Mouse (Mus musculus) hindbrain, embryonic 15.5 days (tissue): Measurements from ENCODE around the gene Mcub. TPM values are rescaled to one million over a fixed set of nuclear protein-coding genes. Genes with fewer than 3 reads are reported as not detected.

ENCODE experiments used
- ATAC-seq: fragments of 200-750 bp; cut with Nextera tagmentation; 2 replicates; pipeline ENCODE4 v1.8.0; 2017; ENCODE audit warnings: low read depth, moderate number of reproducible peaks, moderate TSS enrichment; ENCODE audit not compliant: low FRiP score
- H3K27ac ChIP-seq: fragments of 300-500 bp; sonication (generic); replicated peaks from 2 replicates; pipeline ENCODE4 v1.5.1; 2015; ENCODE audit warnings: mild to moderate bottlenecking, inconsistent platforms
- H3K27me3 ChIP-seq: fragments of 300-500 bp; sonication (generic); 2 replicates; pipeline ENCODE4 v1.6.1; 2015; ENCODE audit warnings: control low read depth, inconsistent platforms
- H3K36me3 ChIP-seq: fragments of 300-500 bp; sonication (generic); 2 replicates; pipeline ENCODE4 v1.6.1; 2015; ENCODE audit warnings: control low read depth, inconsistent platforms
- H3K4me1 ChIP-seq: fragments of 300-500 bp; sonication (generic); replicated peaks from 2 replicates; pipeline ENCODE4 v1.6.1; 2015; ENCODE audit warnings: control low read depth, inconsistent platforms
- H3K4me2 ChIP-seq: fragments of 300-500 bp; sonication (generic); 2 replicates; pipeline ENCODE4 v1.6.1; 2015; ENCODE audit warnings: moderate library complexity, mild to moderate bottlenecking, inconsistent platforms
- H3K4me3 ChIP-seq: fragments of 300-500 bp; sonication (generic); 2 replicates; pipeline ENCODE4 v1.5.1; 2015; ENCODE audit warnings: mild to moderate bottlenecking, inconsistent platforms
- H3K9ac ChIP-seq: fragments of 300-500 bp; sonication (generic); 2 replicates; pipeline ENCODE4 v1.6.1; 2015; ENCODE audit warnings: inconsistent platforms
- H3K9me3 ChIP-seq: fragments of 300-500 bp; sonication (generic); 2 replicates; pipeline ENCODE4 v1.6.1; 2016; ENCODE audit warnings: control low read depth, inconsistent platforms
- WGBS: fragments of 180-500 bp; shearing (Covaris S2); methylation state at CpG from one replicate; pipeline ENCODE4 v1.1.7; 2015; 5-methylcytosine and 5-hydroxymethylcytosine counted together
- polyA plus RNA-seq: library from polyadenylated mRNA; unstranded; fragments of >200 nt; fragmentation: Nextera tagmentation; extraction: Ambion mirVana; gene quantifications from 2 replicates; pipeline ENCODE4 v1.2.1, GENCODE M21; 2015

The Mcub gene
- polyA plus RNA-seq, 1 experiment from 2014 or later: 6.3 TPM

DNA sequence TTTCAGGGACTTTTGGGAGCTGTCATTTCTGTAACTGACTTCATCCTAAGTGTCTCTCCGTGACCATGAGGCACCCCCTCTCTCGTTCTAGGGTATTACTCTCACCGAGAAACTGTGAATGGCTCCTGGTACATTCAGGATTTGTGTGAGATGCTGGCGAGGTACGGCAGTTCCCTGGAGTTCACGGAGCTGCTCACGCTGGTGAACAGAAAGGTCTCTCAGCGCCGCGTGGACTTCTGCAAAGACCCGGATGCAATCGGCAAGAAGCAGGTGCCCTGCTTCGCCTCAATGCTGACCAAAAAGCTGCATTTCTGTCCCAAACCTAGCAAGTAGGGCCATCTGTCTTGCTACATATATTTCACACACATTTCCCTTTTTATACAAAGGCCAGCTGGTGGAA, 56.8 kb downstream of the Mcub start:
- Histone ChIP-seq H3K9ac (no peak overlapping the region), H3K4me2 (no peak overlapping the region), H3K4me1 (no peaks in the 10 kb centered on the region), H3K4me3 (no peak overlapping the region), H3K27me3 (no peaks in the 10 kb centered on the region), H3K9me3 (no peaks in the 10 kb centered on the region), H3K36me3 (0 out of 2 replicates have a peak, but pooled peaks cover 2% of the 10 kb centered on the region), H3K27ac (no peak overlapping the region)
- 89% methylated on average over 13 of the region's 13 CpGs for WGBS
- ATAC-seq: no peak

DNA sequence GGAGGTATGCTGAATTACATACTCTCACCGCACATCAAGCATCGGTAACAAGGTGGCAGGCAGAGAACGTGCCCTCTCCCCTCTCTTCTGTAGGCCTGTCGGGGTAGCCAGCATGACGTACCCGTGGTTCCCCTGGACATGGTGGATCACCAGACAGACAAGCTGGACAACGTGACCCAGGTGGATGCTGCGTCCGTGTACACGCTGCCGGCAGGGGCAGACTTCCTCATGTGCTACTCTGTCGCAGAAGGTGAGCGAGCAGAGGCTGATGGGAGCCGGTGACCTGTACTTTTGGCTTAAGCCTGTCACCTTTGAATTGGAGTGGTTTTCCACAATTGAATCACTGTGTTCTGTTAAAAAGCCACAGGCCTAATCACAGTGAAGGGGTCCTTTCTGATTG, 58.0 kb downstream of the Mcub start:
- Histone ChIP-seq H3K27ac (no peak overlapping the region), H3K4me1 (no peaks in the 10 kb centered on the region), H3K4me3 (no peak overlapping the region), H3K4me2 (no peak overlapping the region), H3K9me3 (no peaks in the 10 kb centered on the region), H3K36me3 (0 out of 2 replicates have a peak, but pooled peaks cover 2% of the 10 kb centered on the region), H3K9ac (no peak overlapping the region), H3K27me3 (no peaks in the 10 kb centered on the region)
- no peak for ATAC-seq
- 95% methylated on average over 14 of the region's 14 CpGs for WGBS

GRCm38 (mm10) chr3:129904381-129905132, 65.4 kb downstream of the Mcub start:
- 0 out of 2 replicates have a peak, but pooled peaks cover 2% of the 10 kb centered on the region for H3K36me3 ChIP-seq
- ATAC-seq: no peak
- no peaks in the 10 kb centered on the region for H3K9me3 ChIP-seq
- no peak overlapping the region for H3K27ac ChIP-seq
- 90% methylated on average over 7 of the region's 7 CpGs for WGBS
- no peaks in the 10 kb centered on the region for H3K27me3 ChIP-seq
- no peak overlapping the region for H3K4me3 ChIP-seq
- H3K4me2 ChIP-seq: no peak overlapping the region
- H3K4me1 ChIP-seq: peaks cover 14% of the 10 kb centered on the region
- H3K9ac ChIP-seq: no peak overlapping the region

DNA sequence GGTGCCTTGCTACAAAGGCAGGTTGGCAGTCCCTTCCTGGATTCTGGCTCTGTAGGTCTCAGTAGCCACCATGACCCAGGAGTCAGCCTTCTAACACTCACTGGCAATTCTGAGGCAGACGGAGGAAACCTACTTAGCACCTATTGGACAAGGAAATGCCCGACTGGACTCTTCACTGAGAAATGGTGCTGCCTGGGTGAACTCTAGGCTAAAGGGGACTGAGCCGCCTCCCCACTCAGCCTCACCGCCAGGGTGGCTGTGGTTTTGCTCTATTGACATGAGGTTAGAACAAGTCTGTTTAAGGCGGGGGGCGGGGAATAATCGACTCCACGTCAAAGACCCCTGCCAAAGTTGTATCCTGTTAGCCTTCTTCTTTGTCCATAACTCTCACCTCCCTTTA, 66.1 kb downstream of the Mcub start:
- Histone ChIP-seq H3K27me3 (no peaks in the 10 kb centered on the region), H3K4me1 (peaks cover 14% of the 10 kb centered on the region), H3K4me3 (no peak overlapping the region), H3K9me3 (no peaks in the 10 kb centered on the region), H3K36me3 (no peaks in the 10 kb centered on the region), H3K27ac (no peak overlapping the region), H3K4me2 (no peak overlapping the region), H3K9ac (no peak overlapping the region)
- ATAC-seq: no peak
- 90% methylated on average over 8 of the region's 8 CpGs for WGBS

- no peak overlapping the region for H3K4me2 ChIP-seq
- H3K36me3 ChIP-seq: no peaks in the 10 kb centered on the region
- H3K9me3 ChIP-seq: no peaks in the 10 kb centered on the region
- WGBS: 97% methylated on average over 3 of the region's 3 CpGs
- no peak overlapping the region for H3K27ac ChIP-seq
- H3K4me3 ChIP-seq: no peak overlapping the region
- ATAC-seq: no peak
- no peaks in the 10 kb centered on the region for H3K27me3 ChIP-seq
- peaks cover 14% of the 10 kb centered on the region for H3K4me1 ChIP-seq
- no peak overlapping the region for H3K9ac ChIP-seq
Measured at GRCm38 (mm10) chr3:129903369-129903768, 66.6 kb downstream of the Mcub start.

GRCm38 (mm10) chr3:129901271-129901809, 68.7 kb downstream of the Mcub start, which contains the start of gene Casp6:
Gene Casp6, plus strand, starts transcription at chr3:129901425.
- peak within 1 kb of the TSS; percentile 29; the same call in 1 of the 2 replicates for H3K27ac ChIP-seq
- H3K4me1 ChIP-seq: peaks cover 14% of the 10 kb centered on the region
- no peaks in the 10 kb centered on the region for H3K9me3 ChIP-seq
- H3K27me3 ChIP-seq: no peaks in the 10 kb centered on the region
- H3K9ac ChIP-seq: peak within 1 kb of the TSS; percentile 43
- H3K36me3 ChIP-seq: no peaks in the 10 kb centered on the region
- peak within 1 kb of the TSS; percentile 54 for H3K4me3 ChIP-seq
- WGBS: under 1% methylated on average over 34 of the region's 34 CpGs
- peak within 1 kb of the TSS; percentile 76 for H3K4me2 ChIP-seq
- ATAC-seq: peak; percentile 94

GRCm38 (mm10) chr3:129898886-129899285, 71.1 kb downstream of the Mcub start:
- H3K4me1 ChIP-seq: peaks cover 14% of the 10 kb centered on the region
- H3K27ac ChIP-seq: no peak overlapping the region
- no peaks in the 10 kb centered on the region for H3K27me3 ChIP-seq
- no peaks in the 10 kb centered on the region for H3K9me3 ChIP-seq
- H3K9ac ChIP-seq: no peak overlapping the region
- 68% methylated on average over 4 of the region's 4 CpGs for WGBS
- peaks cover 7% of the 10 kb centered on the region; the same call in 1 of the 2 replicates for H3K36me3 ChIP-seq
- no peak overlapping the region for H3K4me3 ChIP-seq
- ATAC-seq: no peak
- H3K4me2 ChIP-seq: no peak overlapping the region

DNA sequence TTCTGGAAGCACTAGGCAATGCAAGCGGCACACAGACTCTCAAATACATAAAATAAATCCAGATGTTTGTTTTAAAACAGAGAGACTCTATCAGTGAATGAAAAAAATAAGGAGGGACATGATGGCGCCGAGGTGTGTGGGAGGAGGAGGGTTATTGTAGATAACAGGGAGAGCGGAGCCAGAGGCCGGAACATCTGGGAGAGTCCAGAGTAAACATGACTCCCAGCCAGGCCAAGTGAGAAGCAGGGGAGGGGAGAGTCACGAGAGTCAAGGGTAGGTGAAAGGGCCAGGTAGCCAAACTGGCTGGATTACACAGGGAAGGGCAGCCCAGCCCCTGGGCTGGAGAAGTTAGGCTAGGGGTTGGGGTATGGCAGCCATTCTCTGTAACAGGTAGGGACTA, 73.4 kb downstream of the Mcub start:
- no peak overlapping the region for H3K9ac ChIP-seq
- no peak for ATAC-seq
- H3K27me3 ChIP-seq: no peaks in the 10 kb centered on the region
- peaks cover 4% of the 10 kb centered on the region for H3K4me1 ChIP-seq
- no peak overlapping the region for H3K4me2 ChIP-seq
- WGBS: 92% methylated on average over 6 of the region's 6 CpGs
- H3K4me3 ChIP-seq: no peak overlapping the region
- H3K36me3 ChIP-seq: peaks cover 24% of the 10 kb centered on the region
- H3K9me3 ChIP-seq: no peaks in the 10 kb centered on the region
- no peak overlapping the region for H3K27ac ChIP-seq

DNA sequence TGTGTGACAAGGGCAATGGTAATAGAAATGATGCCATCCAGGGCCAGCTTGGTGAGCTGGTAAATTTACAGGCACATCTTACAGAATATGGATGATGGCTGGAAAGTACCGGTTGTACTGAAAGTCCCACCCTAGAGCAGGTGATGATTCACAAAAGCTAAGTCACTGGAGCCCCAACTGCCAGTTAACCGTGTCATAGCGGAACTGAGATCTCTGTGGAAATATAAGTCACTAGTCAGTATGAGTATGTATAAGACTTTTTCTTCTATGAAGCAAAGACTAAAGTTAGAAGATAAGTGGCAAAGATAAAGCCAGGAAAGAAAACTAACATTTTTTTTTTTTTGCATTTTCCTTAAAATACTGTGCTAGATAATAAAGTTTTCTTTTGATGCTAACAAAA, 76.9 kb downstream of the Mcub start:
- H3K4me2 ChIP-seq: no peak overlapping the region
- no peak for ATAC-seq
- no peaks in the 10 kb centered on the region for H3K4me1 ChIP-seq
- H3K27ac ChIP-seq: no peak overlapping the region
- peaks cover 33% of the 10 kb centered on the region for H3K36me3 ChIP-seq
- H3K27me3 ChIP-seq: no peaks in the 10 kb centered on the region
- WGBS: 97% methylated on average over 3 of the region's 3 CpGs
- no peaks in the 10 kb centered on the region for H3K9me3 ChIP-seq
- H3K4me3 ChIP-seq: no peak overlapping the region
- H3K9ac ChIP-seq: no peak overlapping the region

- Histone ChIP-seq H3K4me1 (no peaks in the 10 kb centered on the region), H3K9ac (no peak overlapping the region), H3K27ac (no peak overlapping the region), H3K9me3 (no peaks in the 10 kb centered on the region), H3K36me3 (peaks cover 33% of the 10 kb centered on the region), H3K27me3 (no peaks in the 10 kb centered on the region), H3K4me3 (no peak overlapping the region), H3K4me2 (no peak overlapping the region)
- WGBS: 90% methylated on average over 5 of the region's 5 CpGs
- ATAC-seq: no peak
Measured at GRCm38 (mm10) chr3:129892003-129892402, 78.0 kb downstream of the Mcub start.

GRCm38 (mm10) chr3:129887779-129888517, 82.1 kb downstream of the Mcub start:
- no peak for ATAC-seq
- H3K4me3 ChIP-seq: no peak overlapping the region
- peaks cover 19% of the 10 kb centered on the region for H3K36me3 ChIP-seq
- H3K4me2 ChIP-seq: no peak overlapping the region
- H3K9ac ChIP-seq: no peak overlapping the region
- H3K4me1 ChIP-seq: no peaks in the 10 kb centered on the region
- WGBS: 90% methylated on average over 13 of the region's 13 CpGs
- no peaks in the 10 kb centered on the region for H3K27me3 ChIP-seq
- H3K27ac ChIP-seq: no peak overlapping the region
- H3K9me3 ChIP-seq: no peaks in the 10 kb centered on the region

DNA sequence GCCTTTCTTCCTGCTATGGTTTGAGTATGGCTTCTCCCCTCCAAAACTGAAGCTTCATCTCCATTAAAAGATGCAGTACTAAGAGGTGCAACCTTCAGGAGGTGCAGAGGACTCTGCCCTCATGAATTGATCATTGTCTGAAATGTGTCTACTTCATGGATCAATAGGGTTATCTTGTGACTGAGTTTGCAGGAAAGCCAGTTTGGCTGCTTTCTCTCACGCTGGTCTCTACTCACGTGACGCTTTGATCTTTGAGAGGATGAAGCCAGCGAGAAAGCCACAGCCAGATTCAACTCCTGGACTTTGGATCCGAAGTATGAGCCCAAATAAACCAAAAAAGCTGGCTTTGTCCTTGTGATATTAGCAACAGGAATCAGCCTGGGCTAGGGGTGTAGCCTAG, 83.6 kb downstream of the Mcub start:
- no peaks in the 10 kb centered on the region for H3K27me3 ChIP-seq

More for the DNA sequence above, 83.6 kb downstream of the Mcub start:
- no peaks in the 10 kb centered on the region for H3K4me1 ChIP-seq
- ATAC-seq: no peak
- 91% methylated on average over 5 of the region's 5 CpGs for WGBS
- no peak overlapping the region for H3K4me2 ChIP-seq
- peaks cover 9% of the 10 kb centered on the region for H3K36me3 ChIP-seq
- H3K9ac ChIP-seq: no peak overlapping the region
- no peak overlapping the region for H3K27ac ChIP-seq
- no peak overlapping the region for H3K4me3 ChIP-seq
- H3K9me3 ChIP-seq: no peaks in the 10 kb centered on the region
